Mouse (Mus musculus): ENCODE results near the gene Fahd1. TPM values are rescaled to one million over a fixed set of nuclear protein-coding genes. Genes with fewer than 3 reads are reported as not detected.
A peak's percentile ranks its signal among the peaks of the same experiment; 100 is the strongest.

Gene Fahd1
- total RNA-seq, 2 experiments from 2014 or later, result 27.6 to 28.2 TPM

DNA sequence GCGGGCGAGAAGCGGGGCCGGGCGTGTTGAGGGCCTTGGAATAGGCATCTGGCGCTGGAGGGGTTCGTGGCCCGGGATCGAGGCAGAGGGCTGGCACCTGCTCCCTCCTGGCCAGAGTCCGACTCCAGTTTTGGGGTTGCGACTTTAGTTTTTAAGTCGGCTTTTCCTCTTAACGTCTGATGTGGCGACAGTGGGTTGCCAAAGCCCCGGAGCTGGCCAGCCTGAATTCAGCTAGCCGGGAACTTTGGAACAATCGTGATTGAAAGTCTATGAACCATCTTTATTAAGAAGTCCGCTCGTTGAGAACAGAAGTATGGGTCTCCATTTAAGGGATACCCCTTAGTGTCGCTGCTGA is 586 bp upstream of the Fahd1 start:
- DNase-seq (ENCODE audit: low spot score in 2 of 2), result no peak

DNA sequence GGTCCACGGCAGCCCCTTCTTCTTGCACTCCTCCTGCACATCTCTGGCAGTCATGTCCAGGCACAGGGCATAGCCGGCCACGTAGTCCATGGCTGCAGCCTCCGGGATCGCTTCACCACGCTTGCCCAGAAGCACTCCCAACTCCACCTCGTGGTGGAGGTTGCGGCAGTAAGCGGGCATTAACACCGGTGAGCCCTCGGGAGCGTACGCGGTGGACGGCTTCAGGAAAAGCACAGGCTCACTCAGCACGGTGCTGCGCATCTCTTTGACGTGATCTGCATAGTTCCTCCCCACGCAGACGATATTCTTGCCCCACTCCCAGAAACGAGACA is 465 bp downstream of the Fahd1 start:
- no peak for DNase-seq (ENCODE audit: low spot score in 2 of 2)

DNA sequence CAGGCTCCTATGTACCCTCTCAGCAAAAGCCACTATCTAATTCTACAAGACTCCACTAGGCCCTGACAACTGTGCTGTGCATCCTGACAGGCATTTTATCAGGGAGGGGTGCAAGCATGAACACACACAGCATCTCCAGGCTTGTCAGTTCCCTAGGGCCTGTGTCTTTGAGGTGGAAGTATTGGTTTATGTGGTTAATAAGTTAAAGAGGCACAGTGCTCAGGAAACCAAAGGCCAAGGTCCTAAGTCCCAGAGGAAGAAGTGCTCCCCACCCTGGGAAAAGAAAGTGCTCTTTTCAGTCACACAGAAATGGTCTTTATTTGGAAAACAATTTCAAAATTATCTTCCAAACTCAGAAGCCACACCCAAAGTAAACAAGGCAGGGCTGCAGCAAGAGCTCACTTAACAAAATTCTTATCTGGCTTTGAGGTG is 1.5 kb downstream of the Fahd1 start:
- no peak for DNase-seq (ENCODE audit: low spot score in 2 of 2)

DNA sequence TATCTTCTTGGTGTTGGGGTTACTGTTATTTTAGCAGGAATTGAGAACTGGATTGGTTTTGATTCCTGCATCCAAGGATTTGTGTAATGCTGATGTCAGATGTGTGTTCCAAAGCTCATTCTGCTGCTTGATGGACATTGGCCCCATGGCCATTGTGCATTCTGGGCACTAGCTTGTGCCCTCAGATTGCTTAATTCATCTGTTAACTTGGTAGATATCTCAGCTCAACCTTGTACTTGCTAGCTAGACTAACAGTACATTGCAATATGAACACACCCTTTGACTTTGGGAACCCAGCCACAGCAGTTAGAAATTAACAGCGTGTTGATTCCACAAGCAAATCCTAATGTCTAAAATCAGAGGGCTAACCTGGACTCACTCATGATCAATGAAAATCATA is 2.8 kb downstream of the Fahd1 start:
- DNase-seq (ENCODE audit: low spot score in 2 of 2), result no peak

DNA sequence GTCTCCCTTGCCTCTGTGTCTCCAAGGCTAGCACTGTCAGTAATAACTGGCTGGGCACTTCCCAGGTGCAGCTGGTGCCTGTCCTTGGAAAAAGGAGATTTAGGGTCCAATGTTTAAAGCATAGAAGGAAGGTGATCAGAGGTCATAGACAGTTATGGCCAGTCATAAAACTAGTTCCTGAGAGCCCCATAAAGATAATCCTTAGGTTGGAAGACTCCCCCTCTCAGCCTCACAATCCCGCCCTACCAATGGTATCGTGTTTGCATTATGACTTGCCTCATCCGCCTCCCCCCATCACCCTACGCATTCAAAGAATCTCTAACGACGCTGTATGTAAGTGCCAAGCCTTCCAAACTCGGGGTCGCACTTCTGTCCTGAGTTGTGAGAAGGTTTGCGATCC is 5.6 kb downstream of the Fahd1 start:
- DNase-seq (ENCODE audit: low spot score in 2 of 2), result no peak

DNA sequence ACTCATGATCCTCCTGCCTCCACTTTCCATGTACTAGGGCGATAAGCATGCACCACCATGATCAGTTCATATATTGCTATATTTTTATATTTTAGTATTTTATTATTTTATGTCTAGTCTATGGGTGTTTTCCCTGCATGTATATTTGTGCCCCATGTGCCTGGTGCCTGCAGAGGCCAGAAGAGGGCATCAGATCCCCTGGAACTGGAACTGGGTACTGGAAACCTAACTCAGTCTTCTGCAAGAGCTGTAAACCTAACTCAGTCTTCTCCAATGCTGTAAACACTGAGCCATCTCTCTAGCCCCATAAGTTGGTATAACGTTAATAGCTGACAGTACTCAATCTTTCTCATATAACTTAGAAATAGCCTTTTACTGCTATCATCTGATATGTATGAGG is 7.5 kb downstream of the Fahd1 start:
- no peak for DNase-seq (ENCODE audit: low spot score in 2 of 2)

DNA sequence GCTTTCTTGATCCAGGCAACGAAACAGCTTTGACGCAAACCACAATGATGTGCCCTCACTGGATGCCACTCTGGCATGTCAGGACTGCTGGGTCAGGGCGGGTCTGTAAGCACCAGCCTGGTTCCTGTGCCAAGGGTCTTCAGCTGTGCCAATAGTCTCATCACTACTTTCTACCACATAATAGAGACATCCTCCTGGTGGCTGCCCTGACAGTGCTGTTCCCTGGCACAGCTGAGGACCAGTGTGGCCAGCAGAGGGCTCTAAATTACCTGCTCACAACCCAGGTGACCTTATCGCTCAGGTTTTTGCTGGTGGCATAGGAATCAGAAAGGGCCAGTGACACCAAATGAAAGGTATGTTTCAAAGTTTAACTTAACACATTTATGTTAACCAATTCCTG is 9.0 kb downstream of the Fahd1 start:
- no peak for DNase-seq (ENCODE audit: low spot score in 2 of 2)

DNA sequence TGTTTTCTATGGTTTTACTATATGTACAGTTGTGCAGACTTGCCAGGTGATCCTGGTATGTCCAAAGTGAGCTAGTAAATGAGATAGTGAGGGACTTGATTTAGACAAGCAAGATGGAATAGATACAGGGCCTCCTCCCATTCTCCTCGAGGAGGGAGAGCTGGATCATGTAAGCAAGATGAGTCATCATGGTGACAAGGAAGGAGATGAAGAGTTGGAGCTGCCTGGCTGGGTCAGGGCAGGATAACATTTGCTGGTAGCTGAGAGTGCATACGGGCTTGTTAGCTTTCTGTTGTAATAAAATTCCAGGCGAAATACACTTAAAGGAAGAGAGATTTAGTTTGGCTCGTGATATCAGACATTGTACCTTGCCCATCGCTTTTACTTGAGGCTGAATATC is 9.8 kb downstream of the Fahd1 start:
- no peak for DNase-seq (ENCODE audit: low spot score in 2 of 2)

DNA sequence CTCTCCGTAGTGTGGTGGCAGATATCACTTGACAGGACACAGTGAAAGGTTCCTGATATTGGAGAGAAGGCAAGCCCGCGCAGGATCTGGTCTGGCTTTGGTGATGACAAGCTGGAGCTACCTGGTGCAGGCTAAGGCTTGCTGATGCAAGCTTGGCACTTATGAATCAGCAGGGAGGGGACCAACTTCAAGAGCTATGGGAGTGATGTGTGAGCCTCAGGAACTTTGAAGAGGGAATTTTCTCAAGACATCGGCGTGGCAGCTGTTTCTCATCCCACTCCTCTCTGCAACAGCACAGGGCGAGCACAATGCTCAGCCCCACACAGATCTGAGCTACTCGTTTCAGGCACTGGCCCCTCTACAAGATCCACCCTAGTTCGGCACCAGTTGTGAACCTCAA is 10.3 kb downstream of the Fahd1 start, which contains the start of gene Hagh:
Gene Hagh, plus strand, starts transcription at position 302 of the 400 bp plus-strand sequence.
- no peak for DNase-seq (ENCODE audit: low spot score in 2 of 2)

DNA sequence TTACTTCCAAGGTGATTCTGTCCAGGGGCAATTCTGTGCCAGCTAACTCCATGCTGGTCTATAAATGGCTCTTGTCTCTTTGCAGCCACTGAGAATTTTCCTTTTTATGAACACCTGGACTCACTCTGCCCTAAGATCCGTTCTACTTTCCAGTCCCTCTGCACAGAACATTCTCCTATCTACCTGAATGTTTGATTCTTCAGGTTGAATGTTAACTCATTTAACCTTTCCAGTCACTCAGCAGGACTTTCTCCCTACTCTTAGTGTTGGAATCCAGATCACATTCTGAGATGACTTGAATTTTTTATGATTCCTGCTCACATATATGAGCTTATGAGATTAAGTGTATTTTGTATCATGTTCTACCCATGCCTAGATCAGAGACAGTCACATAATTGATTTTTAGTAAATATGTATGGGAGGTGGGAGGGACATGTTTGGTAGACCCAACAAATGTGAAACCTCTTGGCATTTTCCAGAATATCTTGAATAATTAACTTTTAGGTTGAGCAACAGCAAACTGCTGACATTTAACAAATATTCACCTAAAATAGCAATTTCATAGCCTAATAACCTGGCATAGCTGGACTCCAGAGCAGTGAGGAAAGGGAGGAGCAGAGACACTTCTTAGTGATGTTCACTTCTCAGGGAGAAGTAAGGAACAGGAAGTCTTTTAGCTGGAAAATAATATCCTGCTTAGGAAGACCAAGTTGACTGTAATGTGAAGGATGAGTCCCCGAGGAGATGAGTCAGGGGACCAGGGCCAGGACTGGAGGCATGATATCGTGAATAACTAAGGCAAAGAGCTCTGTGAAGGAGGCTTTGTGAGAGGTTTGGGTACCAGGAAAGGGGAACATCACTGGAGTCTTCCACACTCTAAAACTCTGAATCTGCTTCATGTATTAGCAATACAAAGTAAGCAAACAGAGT is 28.5 kb downstream of the Fahd1 start:
- DNase-seq (ENCODE audit: low spot score in 2 of 2), result peak in 1 of 2 experiments; percentile 25

DNA sequence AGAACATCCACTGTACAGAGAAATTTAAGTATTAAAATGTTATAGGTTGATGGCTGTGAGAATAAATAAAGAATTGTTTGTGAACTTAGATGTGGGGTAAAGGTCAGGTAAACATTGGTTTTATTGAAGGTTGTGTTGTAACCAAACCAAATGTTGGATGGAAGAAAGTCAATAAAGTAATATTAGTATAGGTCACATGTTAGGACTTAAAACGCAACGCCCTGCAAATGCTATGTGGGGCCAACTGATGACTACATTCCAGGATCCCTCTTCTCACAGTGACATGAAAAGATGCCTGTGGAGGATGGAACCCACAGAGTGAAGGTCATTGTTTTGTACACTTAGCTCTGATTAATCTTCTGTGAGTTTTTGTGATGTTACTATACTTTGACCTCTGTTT is 30.7 kb downstream of the Fahd1 start:
- DNase-seq (ENCODE audit: low spot score in 2 of 2), result no peak

DNA sequence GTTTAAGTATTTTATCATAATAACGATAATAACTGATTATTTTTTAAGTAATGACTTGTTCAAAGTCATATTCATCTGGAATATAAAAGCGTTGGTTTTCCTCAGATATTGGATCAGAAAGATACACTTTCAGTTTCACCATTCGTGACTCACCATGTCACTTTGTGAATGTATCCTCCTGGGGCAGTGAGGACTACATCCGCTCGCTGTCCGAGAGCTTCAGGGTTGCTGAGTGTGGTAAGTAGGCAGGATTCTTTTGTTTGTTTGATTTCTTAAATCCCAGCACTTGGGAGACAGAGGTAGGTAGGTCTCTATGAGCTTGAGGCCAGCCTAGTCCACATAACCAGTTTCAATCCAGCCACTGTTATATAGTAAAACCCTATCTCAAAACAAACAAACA is 32.0 kb downstream of the Fahd1 start:
- no peak for DNase-seq (ENCODE audit: low spot score in 2 of 2)

DNA sequence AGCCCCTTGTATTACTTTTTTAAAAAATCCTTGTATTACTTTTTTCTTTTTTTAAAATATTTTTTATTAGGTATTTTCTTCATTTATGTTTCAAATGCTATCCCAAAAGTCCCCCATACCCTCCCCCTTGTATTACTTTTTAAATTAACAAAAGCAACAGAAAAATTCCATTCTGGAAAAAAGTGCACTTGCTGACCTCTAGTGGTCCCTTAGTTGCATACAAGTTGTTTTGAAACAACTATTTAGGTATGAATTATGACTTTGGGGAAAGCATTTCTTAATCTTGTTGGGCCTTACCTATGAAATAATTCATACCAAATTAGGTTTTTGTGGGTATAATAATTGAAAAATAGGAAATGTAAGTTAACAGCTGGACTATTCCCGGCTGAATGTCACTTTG is 32.7 kb downstream of the Fahd1 start:
- no peak for DNase-seq (ENCODE audit: low spot score in 2 of 2)

DNA sequence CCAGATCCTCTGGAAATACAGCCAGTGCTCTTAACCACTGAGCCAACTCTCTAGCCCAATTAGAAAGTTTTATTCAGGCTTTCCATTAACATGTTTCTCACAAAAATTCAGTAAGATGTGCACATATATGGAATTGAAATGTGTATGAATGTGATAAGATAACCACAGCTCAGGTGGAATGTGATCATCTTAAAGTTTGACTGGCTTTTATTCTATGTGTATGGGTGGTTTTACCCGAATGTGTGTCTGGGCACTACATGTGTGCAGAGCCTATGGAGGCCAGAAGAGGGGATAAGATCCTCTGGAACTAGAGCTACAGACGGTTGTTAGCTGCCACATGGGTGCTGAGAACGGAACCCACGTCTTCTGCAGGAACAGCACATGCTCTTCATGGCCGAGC is 34.9 kb downstream of the Fahd1 start:
- no peak for DNase-seq (ENCODE audit: low spot score in 2 of 2)

DNA sequence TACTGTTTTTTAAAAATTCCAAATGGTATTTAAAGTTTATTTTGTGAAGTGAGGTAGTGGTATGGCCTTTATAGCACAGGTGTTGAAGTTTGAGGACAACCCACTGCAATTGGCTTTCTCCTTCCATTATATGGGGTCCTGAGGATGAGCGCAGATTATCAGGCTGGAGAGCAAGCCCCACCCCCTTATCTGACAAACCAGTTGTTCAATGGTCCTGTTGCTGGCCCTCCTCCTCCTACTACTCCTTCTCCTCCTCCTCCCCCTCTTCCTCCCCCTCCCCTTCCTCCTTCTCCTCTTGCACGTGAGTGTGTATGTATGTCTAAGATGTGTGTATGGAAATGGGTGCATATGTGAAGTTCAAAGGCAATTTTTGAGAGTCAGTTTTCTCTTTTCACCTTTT is 37.9 kb downstream of the Fahd1 start:
- no peak for DNase-seq (ENCODE audit: low spot score in 2 of 2)

DNA sequence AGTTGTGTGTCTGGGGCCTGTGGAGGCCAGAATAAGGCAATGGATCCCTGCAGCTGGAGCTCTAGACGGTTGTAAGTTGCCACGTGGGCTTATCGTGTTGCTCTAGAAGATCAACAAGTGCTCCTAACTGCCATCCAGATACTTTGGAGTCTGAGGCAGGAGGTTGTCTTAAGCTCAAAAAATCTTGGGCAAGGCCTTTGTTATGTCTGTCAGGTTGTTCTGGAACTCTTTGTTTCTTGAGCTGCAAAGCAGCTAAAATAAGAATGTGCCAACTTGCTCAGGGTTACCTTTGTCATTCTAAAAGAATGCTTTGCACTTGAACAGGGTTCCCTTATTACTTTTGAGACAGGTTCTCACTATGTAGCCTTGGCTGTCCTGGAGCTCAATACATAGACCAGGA is 39.0 kb downstream of the Fahd1 start:
- no peak for DNase-seq (ENCODE audit: low spot score in 2 of 2)

DNA sequence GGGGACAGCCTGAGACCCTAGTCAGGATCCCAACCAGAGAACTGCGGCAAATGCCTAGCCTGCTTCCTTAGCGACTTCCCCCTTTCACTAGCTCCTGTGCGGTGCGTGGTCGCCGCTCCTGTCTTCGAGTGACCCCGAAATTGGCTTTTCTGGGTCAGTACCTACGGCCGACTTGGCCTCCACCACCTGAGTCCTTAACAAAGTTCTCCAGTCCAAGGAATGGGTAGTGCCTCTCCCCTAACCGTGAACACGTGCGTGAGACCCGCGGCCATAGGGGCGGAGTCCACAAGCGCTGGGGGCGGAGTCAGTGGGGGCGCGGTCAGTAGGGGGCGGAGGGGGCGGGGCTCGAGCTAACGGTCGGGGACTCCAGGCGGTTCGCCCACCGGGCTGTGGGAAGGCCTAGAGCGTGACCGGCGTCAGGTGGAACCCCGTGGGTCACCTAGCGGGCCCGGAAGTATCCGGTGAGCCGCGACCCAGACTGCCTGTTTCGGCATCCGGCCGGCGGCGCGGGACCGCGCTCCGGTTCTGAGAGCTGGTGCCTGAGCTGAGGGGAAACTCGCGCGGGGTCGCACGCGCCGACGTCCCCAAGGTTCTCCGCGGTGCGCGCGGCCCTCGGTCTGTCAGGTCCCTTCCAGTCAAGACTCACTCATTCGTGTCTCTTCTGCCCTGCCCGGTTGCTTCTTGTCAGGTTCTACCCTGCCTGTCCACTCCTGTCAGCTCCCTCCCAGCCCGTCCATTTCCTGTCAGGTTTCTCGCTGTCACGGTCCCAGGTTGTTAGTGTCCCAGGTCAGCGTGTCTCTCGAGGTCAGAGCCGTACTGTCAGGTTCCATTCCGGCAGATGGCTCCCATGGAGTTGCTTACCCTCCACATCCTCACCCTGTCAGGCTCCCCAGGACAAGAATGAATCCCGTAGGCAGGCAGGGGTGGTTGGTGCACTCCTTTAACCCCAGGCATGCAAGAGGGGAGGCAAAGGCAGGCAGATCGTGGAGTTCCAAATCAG is 45.9 kb downstream of the Fahd1 start, which contains the start of gene Meiob:
Gene Meiob, plus strand, starts transcription at position 338 of the 1,000 bp plus-strand sequence.
- DNase-seq (ENCODE audit: low spot score in 2 of 2), result peak; percentile 76 to 79

DNA sequence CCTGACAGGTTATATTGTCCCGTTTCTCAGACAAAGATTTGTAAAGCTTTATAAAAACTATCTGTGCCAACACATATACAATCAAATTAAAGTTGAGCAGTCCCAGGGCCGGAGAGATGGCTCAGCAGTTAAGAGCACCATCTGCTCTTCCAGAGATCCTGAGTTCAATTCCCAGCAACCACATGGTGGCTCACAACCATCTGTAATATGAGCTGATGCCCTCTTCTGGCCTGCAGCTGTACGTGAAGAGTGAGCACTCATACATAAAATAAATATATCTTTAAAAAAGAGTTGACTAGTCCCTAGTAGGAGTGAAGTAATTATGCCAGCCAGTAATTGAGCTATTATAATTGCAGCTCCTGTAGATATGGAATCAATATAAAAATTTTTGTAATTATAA is 49.6 kb downstream of the Fahd1 start:
- DNase-seq (ENCODE audit: low spot score in 2 of 2), result no peak

DNA sequence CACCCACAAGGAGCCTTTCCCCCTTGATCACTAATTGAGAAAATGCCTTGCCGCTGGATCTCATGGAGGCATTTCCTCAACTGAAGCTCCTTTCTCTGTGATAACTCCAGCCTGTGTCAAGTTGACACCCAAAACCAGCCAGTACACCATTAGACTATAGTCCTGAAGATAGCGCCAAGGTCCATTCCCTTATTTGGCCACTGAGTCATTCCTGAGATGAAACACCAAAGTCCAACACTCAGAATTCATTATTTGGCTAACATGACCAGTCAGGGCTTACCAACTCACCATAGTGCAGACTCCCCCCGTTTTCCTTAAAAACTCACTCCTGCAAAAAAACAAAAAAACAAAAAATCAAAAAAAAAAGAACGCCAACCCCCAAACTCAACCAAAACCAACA is 50.7 kb downstream of the Fahd1 start:
- DNase-seq (ENCODE audit: low spot score in 2 of 2), result no peak
